Mouse (Mus musculus): Measurements from ENCODE around the gene Xk. TPM values are rescaled to one million over a fixed set of nuclear protein-coding genes. Genes with fewer than 3 reads are reported as not detected.
"Not testable (repeated sequence)": the region's sequence is repeated elsewhere in the genome, so short reads cannot be mapped to it uniquely, and the experiment has no call there.

Xk gene
- total and polyA plus RNA-seq, 3 experiments: 0.08 to 0.68 (median 0.44) TPM

DNA sequence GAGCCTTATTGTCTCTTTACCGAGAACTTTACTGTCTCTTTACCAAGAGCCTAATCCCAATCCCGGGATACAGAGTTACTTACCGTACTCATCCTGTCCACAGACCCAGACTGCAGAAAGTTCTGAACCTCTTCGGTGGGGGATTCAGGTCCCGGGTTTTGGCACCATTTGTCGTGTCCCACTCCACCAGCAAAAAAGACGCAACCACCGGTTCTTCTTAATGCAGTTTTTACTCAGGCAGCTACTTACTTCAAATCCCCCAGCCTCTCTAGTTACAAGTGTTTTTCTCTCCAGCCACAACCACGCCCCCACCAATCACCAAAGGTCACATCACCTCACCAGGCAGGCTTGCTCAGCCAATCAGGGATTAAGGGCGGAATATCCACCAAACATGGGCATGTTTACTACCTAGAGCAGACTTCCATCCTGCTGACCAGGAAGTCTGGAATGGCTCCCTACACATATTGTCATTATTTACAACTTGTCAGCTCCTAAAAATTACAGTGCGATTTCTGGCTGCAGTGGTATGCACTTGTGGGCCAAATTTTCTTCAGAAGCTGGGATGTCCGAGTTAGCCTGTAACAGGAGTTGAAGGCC lies 59.9 kb downstream of the Xk start:
- H3K4me3 ChIP-seq (replicated peaks in 1 of 3; ENCODE audit: low read depth in 2 of 3, low read length in 2 of 3, poor library complexity in 1 of 3): peak overlapping the region; percentile 40 to 77 (median 60)

GRCm38 (mm10) chrX:9333035-9333434 lies 60.5 kb downstream of the Xk start:
- dilution Hi-C loops (cut with MboI; ENCODE audit: extremely low pct_ligation_motif_present, extremely low pct_unique_long_range_greater_than_20kb, low sequenced_read_pairs); H3K27me3 ChIP-seq (replicated peaks); H3K9ac ChIP-seq (ENCODE audit: insufficient read depth, low read depth); H3K79me2 ChIP-seq (replicated peaks; ENCODE audit: control insufficient read depth, extremely low read depth, insufficient read depth, poor library complexity, severe bottlenecking); H3K9me3 ChIP-seq (replicated peaks; ENCODE audit: low read length); H3K36me3 ChIP-seq (replicated peaks in 1 of 2; ENCODE audit: control insufficient read depth in 1 of 2, insufficient read depth in 1 of 2, low read length in 1 of 2); H3K4me1 ChIP-seq (ENCODE audit: control insufficient read depth in 1 of 2, insufficient read depth in 2 of 2); in situ Hi-C loops (cut with MboI; ENCODE audit: low pct_ligation_motif_present, low pct_unique_long_range_greater_than_20kb, low sequenced_read_pairs): not testable (repeated sequence)
- H3K27ac ChIP-seq (ENCODE audit: insufficient read depth, low read depth): peak overlapping the region; percentile 41; the same call in 1 of the 2 replicates
- peak; percentile 33 for DNase-seq (ENCODE audit: extremely low read depth)
- TF ChIP-seq ZNF384 (IDR thresholded peaks at IDR 0.05; ENCODE audit: low read depth, low read length): peak; percentile 19; the same call in 1 of the 2 replicates
- peak overlapping the region; percentile 56 for H3K4me2 ChIP-seq (ENCODE audit: insufficient read depth, low read depth, poor library complexity, severe bottlenecking)
- peak overlapping the region in 2 of 3 experiments; percentile 13 to 41 for H3K4me3 ChIP-seq (replicated peaks in 1 of 3; ENCODE audit: low read depth in 2 of 3, low read length in 2 of 3, poor library complexity in 1 of 3)

More for the DNA sequence above, 59.9 kb downstream of the Xk start:
- H3K9me3 ChIP-seq (replicated peaks; ENCODE audit: low read length); dilution Hi-C loops (cut with MboI; ENCODE audit: extremely low pct_ligation_motif_present, extremely low pct_unique_long_range_greater_than_20kb, low sequenced_read_pairs); H3K4me1 ChIP-seq (ENCODE audit: control insufficient read depth in 1 of 2, insufficient read depth in 2 of 2); H3K27me3 ChIP-seq (replicated peaks); in situ Hi-C loops (cut with MboI; ENCODE audit: low pct_ligation_motif_present, low pct_unique_long_range_greater_than_20kb, low sequenced_read_pairs); H3K79me2 ChIP-seq (replicated peaks; ENCODE audit: control insufficient read depth, extremely low read depth, insufficient read depth, poor library complexity, severe bottlenecking); H3K36me3 ChIP-seq (replicated peaks in 1 of 2; ENCODE audit: control insufficient read depth in 1 of 2, insufficient read depth in 1 of 2, low read length in 1 of 2): not testable (repeated sequence)
- Histone ChIP-seq H3K27ac (ENCODE audit: insufficient read depth, low read depth) (peak overlapping the region; percentile 41; the same call in 1 of the 2 replicates), H3K4me2 (ENCODE audit: insufficient read depth, low read depth, poor library complexity, severe bottlenecking) (peak overlapping the region; percentile 56), H3K9ac (ENCODE audit: insufficient read depth, low read depth) (peak overlapping the region; percentile 63)
- peak; percentile 59 for DNase-seq (ENCODE audit: extremely low read depth)
- TF ChIP-seq TBP (conservative IDR thresholded peaks at IDR 0.05; ENCODE audit: low read depth, low read length) (peak; percentile 63), SIN3A (IDR thresholded peaks at IDR 0.05; ENCODE audit: low read length) (peak; percentile 57; the same call in 1 of the 2 replicates), POLR2A (IDR thresholded peaks at IDR 0.05; ENCODE audit: low read depth, low read length) (peak; percentile 55), ELF1 (IDR thresholded peaks at IDR 0.05; ENCODE audit: low read depth, low read length) (peak; percentile 72), NELFE (IDR thresholded peaks at IDR 0.05; ENCODE audit: low read depth, low read length) (0 out of 2 replicates have a peak, but pooled peaks have one; percentile 33)

DNA sequence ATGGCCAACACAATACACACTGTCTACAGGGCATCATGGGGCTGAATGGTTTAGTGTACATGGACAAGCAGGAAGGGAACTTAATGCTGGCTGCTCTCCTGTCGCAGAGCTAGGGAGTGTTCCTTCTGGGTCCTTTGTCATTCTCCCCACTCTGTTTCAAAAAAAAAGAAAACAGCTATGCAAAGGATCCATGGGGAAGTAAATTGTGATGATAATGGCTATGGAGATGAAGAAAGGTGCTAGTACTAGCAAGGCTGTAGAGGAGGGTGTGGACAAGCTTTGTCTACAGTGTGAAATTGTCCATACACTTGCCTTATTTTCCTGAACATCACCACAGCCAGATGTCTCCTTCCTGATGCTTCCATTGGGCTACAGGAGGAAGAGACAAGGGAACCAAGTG lies 62.4 kb downstream of the Xk start:
- H3K27me3 ChIP-seq (replicated peaks); dilution Hi-C loops (cut with MboI; ENCODE audit: extremely low pct_ligation_motif_present, extremely low pct_unique_long_range_greater_than_20kb, low sequenced_read_pairs); H3K36me3 ChIP-seq (replicated peaks in 1 of 2; ENCODE audit: control insufficient read depth in 1 of 2, insufficient read depth in 1 of 2, low read length in 1 of 2); H3K4me1 ChIP-seq (ENCODE audit: control insufficient read depth in 1 of 2, insufficient read depth in 2 of 2); in situ Hi-C loops (cut with MboI; ENCODE audit: low pct_ligation_motif_present, low pct_unique_long_range_greater_than_20kb, low sequenced_read_pairs); H3K9me3 ChIP-seq (replicated peaks; ENCODE audit: low read length); H3K4me2 ChIP-seq (ENCODE audit: insufficient read depth, low read depth, poor library complexity, severe bottlenecking); H3K9ac ChIP-seq (ENCODE audit: insufficient read depth, low read depth); H3K4me3 ChIP-seq (replicated peaks in 1 of 3; ENCODE audit: low read depth in 2 of 3, low read length in 2 of 3, poor library complexity in 1 of 3); H3K27ac ChIP-seq (ENCODE audit: insufficient read depth, low read depth); DNase-seq (ENCODE audit: extremely low read depth); H3K79me2 ChIP-seq (replicated peaks; ENCODE audit: control insufficient read depth, extremely low read depth, insufficient read depth, poor library complexity, severe bottlenecking): not testable (repeated sequence)

DNA sequence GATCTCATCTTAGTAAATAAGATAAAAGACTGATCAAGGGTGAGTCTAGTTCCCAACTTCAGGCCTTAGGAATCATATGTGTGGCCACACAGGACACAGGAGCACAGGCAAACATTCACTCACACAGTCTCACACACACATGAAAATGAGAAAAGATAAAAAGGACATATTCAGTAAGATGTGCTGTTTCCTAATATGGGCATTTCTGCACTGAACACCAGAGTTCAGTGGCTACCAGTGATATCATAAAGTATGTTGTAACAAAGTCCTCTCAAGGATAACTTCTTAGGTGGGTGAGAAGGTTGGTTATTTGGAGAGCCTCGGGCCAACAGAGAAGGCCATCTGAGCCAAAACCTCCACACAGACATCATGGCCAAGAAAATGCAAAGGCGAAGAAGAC lies 77.8 kb downstream of the Xk start, which contains the start of gene H2al1k:
Gene H2al1k (plus strand): TSS at position 301 of the 400 bp plus-strand sequence.
- H3K4me1 ChIP-seq (ENCODE audit: control insufficient read depth in 1 of 2, insufficient read depth in 2 of 2); in situ Hi-C loops (cut with MboI; ENCODE audit: low pct_ligation_motif_present, low pct_unique_long_range_greater_than_20kb, low sequenced_read_pairs); H3K9ac ChIP-seq (ENCODE audit: insufficient read depth, low read depth); H3K4me2 ChIP-seq (ENCODE audit: insufficient read depth, low read depth, poor library complexity, severe bottlenecking); H3K36me3 ChIP-seq (replicated peaks in 1 of 2; ENCODE audit: control insufficient read depth in 1 of 2, insufficient read depth in 1 of 2, low read length in 1 of 2); H3K9me3 ChIP-seq (replicated peaks; ENCODE audit: low read length); DNase-seq (ENCODE audit: extremely low read depth); H3K4me3 ChIP-seq (replicated peaks in 1 of 3; ENCODE audit: low read depth in 2 of 3, low read length in 2 of 3, poor library complexity in 1 of 3); dilution Hi-C loops (cut with MboI; ENCODE audit: extremely low pct_ligation_motif_present, extremely low pct_unique_long_range_greater_than_20kb, low sequenced_read_pairs); H3K27me3 ChIP-seq (replicated peaks); H3K27ac ChIP-seq (ENCODE audit: insufficient read depth, low read depth); H3K79me2 ChIP-seq (replicated peaks; ENCODE audit: control insufficient read depth, extremely low read depth, insufficient read depth, poor library complexity, severe bottlenecking): not testable (repeated sequence)

Other genes starting within 250 kb of the Xk start
- not detected in 2 replicates for gene Fthl17e, start 239.3 kb upstream of the Xk start, total RNA-seq (2012; rRNA removed)
- gene Fthl17e, start 239.3 kb upstream of the Xk start, total RNA-seq (2014; rRNA removed): not detected in 2 replicates
- not detected in 2 replicates for gene Fthl17e, start 239.3 kb upstream of the Xk start, polyA plus RNA-seq (2012; ENCODE audit: insufficient read length, low read depth)
- not detected in 2 replicates for gene Fthl17f, start 209.7 kb upstream of the Xk start, total RNA-seq (2012; rRNA removed)
- gene Fthl17f, start 209.7 kb upstream of the Xk start, total RNA-seq (2014; rRNA removed): not detected in 2 replicates
- not detected in 2 replicates for gene Fthl17f, start 209.7 kb upstream of the Xk start, polyA plus RNA-seq (2012; ENCODE audit: insufficient read length, low read depth)
- not detected in 2 replicates for gene 4930402K13Rik, start 168.2 kb upstream of the Xk start, total RNA-seq (2012; rRNA removed)
- gene 4930402K13Rik, start 168.2 kb upstream of the Xk start, total RNA-seq (2014; rRNA removed): not detected in 2 replicates
- gene 4930402K13Rik, start 168.2 kb upstream of the Xk start, polyA plus RNA-seq (2012; ENCODE audit: insufficient read length, low read depth): not detected in 2 replicates
- not detected in 2 replicates for gene Lancl3, start 72.9 kb upstream of the Xk start, total RNA-seq (2012; rRNA removed)
- not detected in 2 replicates for gene Lancl3, start 72.9 kb upstream of the Xk start, total RNA-seq (2014; rRNA removed)
- 0.07 TPM in 1 of 2 replicates, not detected in the other for gene Lancl3, start 72.9 kb upstream of the Xk start, polyA plus RNA-seq (2012; ENCODE audit: insufficient read length, low read depth)
- gene Gm14862, start 15.9 kb upstream of the Xk start, total RNA-seq (2012; rRNA removed): not detected in 2 replicates
- gene Gm14862, start 15.9 kb upstream of the Xk start, total RNA-seq (2014; rRNA removed): not detected in 2 replicates
- gene Gm14862, start 15.9 kb upstream of the Xk start, polyA plus RNA-seq (2012; ENCODE audit: insufficient read length, low read depth): not detected in 2 replicates
- 0.50 TPM in 1 of 2 replicates, not detected in the other for gene H2al1m, start 11.0 kb downstream of the Xk start, total RNA-seq (2012; rRNA removed)
- gene H2al1m, start 11.0 kb downstream of the Xk start, total RNA-seq (2014; rRNA removed): not detected in 2 replicates
- gene H2al1m, start 11.0 kb downstream of the Xk start, polyA plus RNA-seq (2012; ENCODE audit: insufficient read length, low read depth): not detected in 2 replicates
- gene H2al1k, start 77.9 kb downstream of the Xk start, total RNA-seq (2012; rRNA removed): not detected in 2 replicates
- gene H2al1k, start 77.9 kb downstream of the Xk start, total RNA-seq (2014; rRNA removed): not detected in 2 replicates
- gene H2al1k, start 77.9 kb downstream of the Xk start, polyA plus RNA-seq (2012; ENCODE audit: insufficient read length, low read depth): not detected in 2 replicates
- 46.3 and 57.0 TPM in 2 replicates for gene Cybb, start 215.0 kb downstream of the Xk start, total RNA-seq (2012; rRNA removed)
- gene Cybb, start 215.0 kb downstream of the Xk start, total RNA-seq (2014; rRNA removed): 111 TPM in 2 replicates
- 126 and 127 TPM in 2 replicates for gene Cybb, start 215.0 kb downstream of the Xk start, polyA plus RNA-seq (2012; ENCODE audit: insufficient read length, low read depth)

Measured in CH12.LX (cell line).